1 mouse cellular context compared by ENCODE assay signal in the genomic region with DNA sequence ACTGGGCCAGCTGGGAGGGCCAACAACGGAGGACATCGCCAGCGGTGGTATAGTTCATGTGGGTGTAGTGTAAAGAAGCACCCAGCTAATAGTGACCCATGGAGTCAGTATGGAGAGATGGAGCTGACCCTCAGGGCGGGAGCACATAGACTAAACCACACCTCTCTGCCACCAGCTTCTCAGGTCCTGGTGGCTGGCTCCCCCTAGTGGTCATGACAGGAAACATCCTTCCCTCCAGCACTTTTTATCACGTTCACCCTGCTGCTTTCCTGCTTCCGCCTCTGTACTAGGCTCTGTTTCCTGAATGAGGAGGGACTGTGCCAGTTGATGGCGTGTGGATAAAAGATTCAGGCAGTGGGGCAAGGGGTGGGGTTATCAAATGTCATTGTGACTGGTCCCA.
A peak's percentile ranks its signal among the peaks of the same experiment; 100 is the strongest.
TF ChIP-seq lines count a peak whose summit lies in the region.

No protein-coding gene starts in this region.

TF ChIP-seq in MEL, 35 proteins besides CTCF, POLR2A, EP300 and RAD21 (continued from another document):
- TF ChIP-seq MAZ (IDR thresholded peaks at IDR 0.05; ENCODE audit: low read depth, low read length) (no peak), MEF2A (IDR thresholded peaks at IDR 0.05; ENCODE audit: extremely low read depth, insufficient replicate concordance, low read depth, low read length, poor library complexity, severe bottlenecking) (no peak), ZNF384 (IDR thresholded peaks at IDR 0.05; ENCODE audit: low read depth, low read length) (no peak), ETS1 (IDR thresholded peaks at IDR 0.05; ENCODE audit: low read depth, low read length) (no peak), KAT2A (conservative IDR thresholded peaks at IDR 0.05; ENCODE audit: low read depth, low read length) (no peak), POLR2AphosphoS2 (IDR thresholded peaks at IDR 0.05; ENCODE audit: low read length) (no peak), E2F4 (IDR thresholded peaks at IDR 0.05; ENCODE audit: borderline replicate concordance, low read depth, low read length) (no peak), GATA1 (IDR thresholded peaks at IDR 0.05; ENCODE audit: low read depth, low read length) (peak; percentile 39; the same call in 1 of the 2 replicates), TAL1 (IDR thresholded peaks at IDR 0.05; ENCODE audit: low read length) (peak; percentile 75), TCF12 (IDR thresholded peaks at IDR 0.05; ENCODE audit: low read depth, low read length) (peak; percentile 64), MAX (IDR thresholded peaks at IDR 0.05; ENCODE audit: low read length) (no peak), ZC3H11A (IDR thresholded peaks at IDR 0.05; ENCODE audit: low read depth, low read length) (peak; percentile 66), UBTF (IDR thresholded peaks at IDR 0.05; ENCODE audit: borderline replicate concordance, insufficient read depth, low read depth, low read length) (no peak)
